Mouse (Mus musculus) layer of hippocampus, adult 8-10 months (tissue): ENCODE data around the gene Bend7. TPM values are rescaled to one million over a fixed set of nuclear protein-coding genes. Genes with fewer than 3 reads are reported as not detected.

Experiments used
- DNase-seq, 2 experiments: peaks; one replicate each; pipeline ENCODE4 v3.0.0; 2022; ENCODE audit warnings: low spot score in 2 of 2
- total RNA-seq, 4 experiments: library from RNA; stranded (reverse); gene quantifications; 2 replicates each; pipeline ENCODE4 v1.2.4; 2022

The Bend7 gene
- total RNA-seq = 1 to 10 TPM; 1.6 to 2.2 (median 1.9) TPM

- DNase-seq = no peak
Observed at GRCm38 (mm10) chr2:4717769-4718661, at the start of gene Bend7. Bend7 (plus strand) TSS chr2:4717831.

DNA sequence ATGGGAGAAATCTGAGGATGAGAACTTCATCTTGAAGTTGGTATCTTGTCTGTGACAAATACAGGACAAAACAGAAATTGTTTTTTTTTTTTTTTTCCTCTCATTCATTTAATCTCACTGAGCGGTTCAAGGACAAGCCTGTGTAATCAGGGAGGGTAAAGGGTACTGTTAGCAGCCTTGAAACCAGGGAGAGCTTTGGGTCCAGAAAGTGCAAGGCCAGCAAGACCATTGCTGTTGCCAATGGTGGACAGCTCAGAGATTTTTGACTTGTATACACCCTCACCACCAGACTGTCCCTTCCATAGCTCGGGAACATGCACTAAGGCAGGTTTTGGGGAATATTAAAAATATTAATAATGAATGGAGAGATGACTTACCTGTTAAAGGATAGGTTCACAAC, 49.0 kb upstream of the Bend7 start:
- no peak for DNase-seq

DNA sequence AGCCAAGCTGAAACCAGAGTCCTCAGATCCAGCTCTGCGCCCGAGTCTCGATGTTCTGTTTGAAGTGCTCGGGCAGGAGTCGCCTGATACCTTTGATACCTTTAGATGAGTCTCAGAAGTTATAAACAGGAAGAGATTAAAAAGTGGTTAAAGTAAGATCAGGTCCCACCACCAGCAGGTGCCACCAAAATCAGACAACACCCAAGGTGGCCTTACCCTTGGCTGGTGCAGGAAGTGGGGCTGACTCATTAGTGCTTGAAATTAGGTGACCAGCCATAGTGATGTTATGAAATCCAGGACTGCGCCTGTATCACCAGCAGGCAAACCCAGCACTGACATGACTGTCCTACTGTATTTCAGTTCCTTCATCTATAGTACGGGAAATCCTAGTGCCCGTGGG, 47.9 kb upstream of the Bend7 start:
- DNase-seq = no peak

DNA sequence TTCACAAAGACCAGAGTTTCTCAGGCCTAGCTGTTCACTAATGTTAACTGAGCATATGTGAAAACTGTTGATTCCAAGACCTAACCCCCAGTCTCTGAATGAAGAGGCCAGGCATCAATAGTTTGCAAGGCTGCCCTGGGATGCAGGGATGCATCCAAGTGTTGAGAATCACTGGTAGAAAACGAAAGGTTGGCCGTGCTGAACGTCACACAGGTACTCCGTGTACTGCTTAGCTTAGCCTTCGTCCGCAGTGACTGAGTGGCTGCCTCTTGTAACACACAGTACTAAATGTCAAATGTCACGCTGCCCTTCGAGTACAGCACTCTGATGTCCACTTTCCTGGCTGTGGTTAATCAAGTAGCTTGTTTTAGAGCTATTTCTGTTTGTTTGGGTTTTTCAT, 46.0 kb upstream of the Bend7 start:
- DNase-seq = no peak

DNA sequence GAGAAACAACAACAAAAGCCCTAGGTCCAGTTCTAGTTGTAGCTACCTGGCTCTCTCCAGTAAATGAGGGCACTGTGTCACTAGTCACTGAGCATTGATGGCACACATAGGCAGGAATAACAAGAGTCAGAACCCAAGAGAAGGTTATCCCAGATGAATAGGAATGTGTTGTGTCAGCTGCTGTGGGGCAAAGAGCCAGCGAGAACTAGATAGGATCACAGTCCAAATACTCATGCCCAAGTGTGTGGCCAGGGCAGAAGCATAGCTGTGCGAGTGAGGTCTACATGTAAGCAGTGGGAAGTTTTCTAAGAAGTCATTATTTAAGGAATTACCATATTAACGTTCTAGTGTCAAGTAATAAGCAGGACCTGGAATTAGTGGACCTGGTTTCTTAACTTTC, 37.7 kb upstream of the Bend7 start:
- DNase-seq = no peak

DNA sequence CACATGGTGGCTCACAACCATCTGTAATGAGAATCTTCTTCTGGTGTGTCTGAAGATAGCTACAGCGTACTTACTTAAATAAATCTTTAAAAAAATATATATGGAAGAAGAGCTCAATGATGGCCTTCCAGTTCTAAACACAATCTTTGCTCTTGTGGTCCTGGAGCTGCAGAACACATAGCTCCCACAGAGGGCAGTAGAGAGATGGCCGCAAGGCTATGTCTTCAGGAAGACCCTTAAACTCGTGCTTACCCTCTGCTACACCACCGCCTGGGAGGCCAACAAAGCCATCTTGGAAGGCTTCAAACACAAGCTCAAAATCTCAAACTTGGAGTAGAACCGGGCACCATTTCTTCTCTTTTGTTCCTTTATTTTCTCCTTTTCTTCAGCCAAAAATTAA, 6.4 kb upstream of the Bend7 start:
- no peak for DNase-seq

GRCm38 (mm10) chr2:4717081-4717768, 406 bp upstream of the Bend7 start:
- DNase-seq = no peak

- no peak for DNase-seq
Observed at GRCm38 (mm10) chr2:4723088-4723487, 5.5 kb downstream of the Bend7 start.

DNA sequence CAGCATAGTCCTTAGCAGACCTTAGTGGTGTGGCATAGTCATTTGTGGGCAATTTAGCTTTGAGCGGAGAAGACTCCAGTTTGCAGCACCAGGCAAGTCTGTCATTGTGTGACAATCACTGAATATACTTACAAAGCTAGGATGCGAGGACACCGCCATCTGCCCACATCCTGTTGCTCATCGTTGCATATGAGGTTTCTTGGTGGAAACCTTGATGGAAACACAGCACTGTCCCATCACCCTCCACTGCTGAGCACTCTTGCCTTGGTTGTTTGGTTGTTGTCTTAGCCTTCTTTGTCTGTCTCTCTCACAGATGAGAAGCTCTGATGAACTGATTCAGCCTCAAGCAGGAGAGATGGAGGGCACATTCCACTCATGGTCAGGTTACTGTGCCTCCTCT, 12.5 kb downstream of the Bend7 start:
- no peak for DNase-seq

DNA sequence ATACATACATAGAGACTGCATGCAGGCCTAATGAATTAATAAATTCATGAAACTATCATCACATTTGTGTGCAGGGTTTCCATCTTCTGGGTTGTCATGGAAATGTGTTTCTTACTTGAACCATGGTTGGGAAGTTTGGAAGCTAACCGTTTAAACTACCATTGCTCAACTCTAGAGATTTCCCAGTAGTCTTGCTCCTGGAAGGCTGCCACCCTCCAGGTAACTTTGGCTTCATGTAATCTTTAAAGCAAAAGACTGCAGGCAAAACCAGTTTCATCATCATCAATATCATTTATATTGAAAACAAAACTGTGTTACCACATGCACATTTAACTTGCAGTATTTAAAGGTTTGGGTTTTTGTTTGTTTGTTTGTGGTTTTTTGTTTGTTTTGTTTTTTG, 16.3 kb downstream of the Bend7 start:
- no peak for DNase-seq

DNA sequence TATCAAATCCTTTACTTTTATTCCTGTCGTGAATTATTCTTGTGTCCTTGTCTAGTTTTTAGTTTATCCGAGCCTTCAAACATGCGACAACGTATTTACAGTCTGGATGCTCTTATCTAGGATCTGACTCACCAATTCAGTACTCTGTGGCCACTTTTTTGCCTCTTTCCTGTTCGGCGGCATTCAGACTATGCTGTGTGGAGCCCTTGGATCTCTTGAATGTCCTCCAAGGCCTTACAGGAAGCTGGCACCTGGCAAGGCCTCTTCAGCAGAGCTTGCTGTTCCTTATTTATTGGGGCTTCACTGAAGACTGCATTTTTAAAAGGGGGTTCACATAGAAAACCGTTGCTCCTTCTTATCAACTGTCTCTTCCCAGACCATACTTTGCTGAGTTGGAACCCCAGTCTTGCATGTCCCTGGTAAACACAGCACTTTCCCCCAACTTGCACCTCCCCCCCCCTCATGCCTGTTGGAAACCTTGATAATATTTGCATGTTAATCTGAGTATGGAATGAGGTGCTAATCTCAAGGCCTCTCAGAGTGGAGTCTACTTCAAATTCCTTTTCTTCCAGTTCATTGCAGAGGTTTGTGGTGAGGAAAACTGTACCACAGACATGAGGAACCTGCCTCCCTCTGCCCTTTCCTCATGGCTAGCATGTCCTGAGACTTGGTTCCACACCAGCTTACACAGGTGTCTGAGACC, 18.6 kb downstream of the Bend7 start:
- DNase-seq = no peak

DNA sequence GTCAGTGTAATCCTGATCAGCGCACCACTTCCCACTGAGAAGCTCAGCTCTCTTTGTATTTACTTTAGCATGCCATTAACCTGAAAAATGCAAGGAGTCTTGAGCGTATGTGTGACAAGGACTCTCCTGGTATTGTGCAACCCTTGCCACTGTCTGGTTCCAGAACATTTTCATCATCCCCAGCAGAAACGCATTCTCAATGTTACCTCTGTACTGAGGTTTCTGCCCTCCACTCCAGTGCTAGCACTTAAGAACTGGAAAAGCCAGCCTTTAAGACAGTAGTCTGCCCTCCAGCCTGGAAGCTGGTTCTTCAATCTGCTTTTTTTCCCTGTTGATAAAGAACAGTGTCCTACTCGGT, 19.1 kb downstream of the Bend7 start:
- DNase-seq = no peak

GRCm38 (mm10) chr2:4751918-4752317, 34.3 kb downstream of the Bend7 start:
- DNase-seq = no peak

DNA sequence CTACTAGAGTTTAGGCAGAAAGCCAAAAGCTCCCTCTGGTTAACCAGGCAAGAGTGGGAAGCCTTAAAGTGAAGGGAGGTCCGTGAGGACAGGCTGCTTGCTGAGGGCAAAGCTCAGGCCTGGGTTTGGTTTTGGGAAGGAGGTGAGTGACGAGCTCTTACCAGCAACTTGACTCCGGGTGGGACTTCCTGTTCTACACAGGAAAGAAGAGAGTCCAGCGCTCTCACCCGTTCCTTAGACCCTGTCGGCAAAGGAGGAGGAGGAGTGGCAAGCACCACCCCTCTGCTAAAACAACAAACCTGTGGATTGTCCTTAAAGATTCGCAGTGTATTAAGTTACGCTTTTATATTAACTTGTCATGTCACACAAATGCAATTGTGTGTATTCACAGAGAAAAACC, 38.1 kb downstream of the Bend7 start:
- no peak for DNase-seq

DNA sequence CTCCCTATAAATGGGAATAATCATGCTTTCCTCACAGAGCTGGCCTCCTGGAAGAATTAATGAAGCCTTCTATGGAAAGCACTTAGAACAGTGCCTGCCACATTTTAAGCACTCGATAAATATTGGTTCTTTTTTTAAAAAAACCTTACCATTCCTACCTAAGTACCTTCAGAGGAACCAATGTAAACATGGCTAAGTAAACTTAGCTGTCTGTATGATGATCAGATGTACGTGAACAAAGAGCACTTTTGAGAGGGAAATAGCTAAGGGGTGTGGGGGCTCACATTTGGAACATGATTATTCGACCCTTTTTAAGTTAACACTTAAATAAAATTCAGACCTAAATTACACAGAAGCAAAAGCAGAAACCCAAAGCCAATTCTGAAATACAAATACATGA, 39.6 kb downstream of the Bend7 start:
- DNase-seq = no peak

DNA sequence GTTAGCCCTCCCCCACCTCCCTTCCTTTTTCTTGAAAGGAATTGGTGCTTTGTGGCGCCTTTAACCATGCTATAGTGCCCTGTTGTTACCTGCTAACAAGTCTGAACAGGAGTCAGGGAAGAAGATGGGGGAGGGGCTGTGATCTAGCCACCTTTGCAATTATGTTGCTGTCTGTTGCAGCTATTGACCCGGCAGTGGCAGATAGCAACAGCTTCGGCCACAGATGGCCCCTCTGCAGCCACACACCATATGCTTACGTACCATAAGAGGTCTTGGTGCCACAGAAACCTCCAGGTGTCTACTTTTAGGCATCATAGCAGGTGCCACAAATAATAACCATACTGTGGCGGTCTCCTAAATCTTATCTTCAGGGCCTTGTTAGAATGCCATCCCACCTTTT, 43.1 kb downstream of the Bend7 start:
- no peak for DNase-seq

DNA sequence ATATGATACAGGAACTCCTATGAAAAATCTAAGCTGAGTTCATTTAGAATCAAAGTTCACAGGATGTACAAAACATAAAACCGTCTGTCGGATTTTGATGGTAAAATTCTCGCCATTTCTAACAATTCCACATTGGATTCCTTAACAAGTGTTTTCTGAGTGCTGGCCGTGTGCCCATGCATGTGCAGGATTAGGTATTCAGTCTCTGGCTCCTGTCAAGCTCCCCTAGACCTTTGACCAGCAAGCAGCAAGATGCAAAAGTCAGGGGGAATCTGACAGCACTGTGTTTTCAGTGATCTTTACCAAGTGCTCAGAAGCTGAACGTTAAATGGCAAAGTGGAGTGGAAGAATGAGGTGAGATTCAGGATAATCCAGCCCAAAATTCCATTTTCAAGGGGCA, 44.3 kb downstream of the Bend7 start:
- DNase-seq = no peak

- no peak for DNase-seq
Observed at GRCm38 (mm10) chr2:4764071-4764470, 46.4 kb downstream of the Bend7 start.

DNA sequence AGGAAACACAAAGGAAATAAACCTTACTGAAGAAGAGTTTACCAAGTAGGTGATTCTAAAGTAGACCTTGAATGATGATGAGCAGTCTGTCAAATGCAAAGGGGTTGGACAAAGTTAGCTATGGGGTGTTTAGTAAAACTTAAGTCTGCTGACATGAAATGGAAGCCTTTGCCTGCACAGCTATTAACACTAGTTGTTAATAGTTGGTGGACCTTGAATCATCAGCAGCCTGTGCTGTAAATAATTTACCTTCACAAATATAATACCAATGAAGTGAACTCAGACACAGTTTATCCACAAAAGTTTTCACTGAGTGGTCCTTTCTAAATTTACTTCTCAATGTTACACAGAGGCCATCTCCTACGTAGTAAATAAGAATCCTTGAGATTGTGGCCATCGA, 52.7 kb downstream of the Bend7 start:
- no peak for DNase-seq

GRCm38 (mm10) chr2:4773911-4774310, 56.3 kb downstream of the Bend7 start:
- no peak for DNase-seq

GRCm38 (mm10) chr2:4777291-4777690, 59.7 kb downstream of the Bend7 start:
- no peak for DNase-seq

- DNase-seq = no peak
Observed at GRCm38 (mm10) chr2:4781641-4782040, 64.0 kb downstream of the Bend7 start.
